Mouse (Mus musculus) A20 (cell line): Measurements from ENCODE around the gene Dcaf8.

Experiments used
- DNase-seq: peaks from one replicate; pipeline ENCODE4 v3.0.0-alpha.2; 2011; ENCODE audit warnings: low read depth, low spot score

Gene Dcaf8

DNA sequence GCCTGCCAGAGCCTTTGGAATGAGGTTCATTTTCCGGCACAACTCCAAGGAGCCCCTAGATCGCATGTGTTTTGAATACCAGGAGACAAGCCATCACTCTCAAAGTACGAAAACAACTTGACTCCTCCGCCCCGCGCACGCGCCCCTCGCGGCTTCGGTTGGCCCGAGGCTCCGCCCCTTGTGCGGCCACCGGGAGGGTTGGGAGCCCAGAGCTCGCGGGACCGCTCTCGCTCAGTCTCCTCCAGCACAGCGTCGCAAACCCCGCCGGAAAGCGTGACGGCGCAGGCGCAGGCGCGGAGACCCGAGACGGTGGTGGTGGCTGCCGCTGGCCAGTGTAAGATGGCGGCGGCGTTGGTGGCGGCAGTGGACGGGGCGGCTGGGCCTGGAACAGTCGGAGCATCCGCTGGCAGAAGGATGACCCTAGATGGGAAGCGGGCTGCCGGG is at the start of gene Dcaf8:
Gene Dcaf8 (plus strand): TSS at position 250 of the 444 bp plus-strand sequence.
- peak; percentile 97 for DNase-seq

DNA sequence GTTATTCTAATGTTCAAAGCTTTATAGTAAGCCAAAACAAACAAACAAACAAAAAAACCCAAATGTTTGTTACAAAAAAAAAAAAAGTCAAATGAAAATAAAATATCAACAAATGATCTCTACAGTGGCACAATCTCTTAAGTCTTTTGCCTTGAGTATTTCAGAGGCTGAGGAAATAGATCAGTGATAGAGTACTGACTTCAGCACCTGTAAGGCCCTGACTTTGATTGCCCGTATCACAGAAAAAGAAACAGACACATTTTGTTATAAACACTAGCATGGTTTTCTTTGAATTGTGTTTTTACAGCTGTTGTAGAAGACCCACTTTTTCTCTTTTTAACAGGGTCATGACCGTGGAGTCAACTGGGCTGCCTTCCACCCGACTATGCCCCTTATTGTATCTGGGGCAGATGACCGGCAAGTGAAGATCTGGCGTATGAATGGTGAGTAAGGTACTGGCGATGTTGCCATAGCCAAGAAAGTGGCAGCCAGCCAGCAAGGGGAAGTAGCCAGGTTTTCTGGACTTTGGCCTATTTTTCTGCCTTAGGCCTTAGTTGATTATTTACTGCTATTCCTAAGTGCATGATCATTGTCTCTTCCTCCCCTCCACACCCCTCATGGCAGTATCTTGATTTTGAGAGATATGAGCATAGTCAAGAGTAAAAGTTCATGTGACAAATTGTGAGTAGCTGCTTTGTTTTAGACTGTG is 48.4 kb upstream of the Dcaf8 start:
- no peak for DNase-seq

DNA sequence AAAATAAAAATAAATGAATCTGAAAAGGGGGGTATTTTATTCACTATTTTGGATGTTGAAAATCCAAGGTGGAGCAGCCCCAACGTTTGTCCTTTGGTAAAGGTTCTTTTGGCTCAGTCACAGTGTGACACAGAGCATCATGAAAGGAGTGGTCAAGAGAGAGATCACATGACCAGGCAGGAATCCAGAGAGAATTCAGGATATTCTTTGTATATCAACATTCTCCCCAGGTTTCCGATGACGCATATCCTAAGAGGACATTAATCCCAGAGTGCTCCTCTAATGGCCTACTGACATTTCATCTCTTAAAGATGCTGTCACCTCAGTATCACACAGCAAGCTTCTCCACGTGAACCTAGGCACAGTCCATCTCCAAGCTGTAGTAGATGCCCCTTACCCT is 44.3 kb upstream of the Dcaf8 start:
- DNase-seq, result no peak

DNA sequence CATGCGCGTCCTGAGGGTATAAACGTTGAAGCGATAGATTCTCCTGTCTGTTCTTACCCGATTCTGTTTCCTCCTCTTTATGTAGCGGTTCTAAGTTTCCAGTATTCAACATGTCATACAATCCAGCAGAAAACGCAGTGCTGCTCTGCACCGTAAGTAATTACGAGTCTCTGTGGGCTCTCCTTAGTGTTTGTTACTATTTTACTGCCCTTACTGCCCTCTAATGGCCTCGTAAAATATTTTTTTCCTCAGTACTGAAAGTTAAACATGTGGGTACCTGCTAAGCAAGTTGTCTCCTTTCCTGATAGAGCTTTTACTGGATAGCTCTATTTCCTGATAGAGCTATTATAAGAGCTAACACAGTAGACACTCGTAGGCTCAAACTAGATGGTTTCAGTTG is 42.8 kb upstream of the Dcaf8 start:
- DNase-seq, result no peak

DNA sequence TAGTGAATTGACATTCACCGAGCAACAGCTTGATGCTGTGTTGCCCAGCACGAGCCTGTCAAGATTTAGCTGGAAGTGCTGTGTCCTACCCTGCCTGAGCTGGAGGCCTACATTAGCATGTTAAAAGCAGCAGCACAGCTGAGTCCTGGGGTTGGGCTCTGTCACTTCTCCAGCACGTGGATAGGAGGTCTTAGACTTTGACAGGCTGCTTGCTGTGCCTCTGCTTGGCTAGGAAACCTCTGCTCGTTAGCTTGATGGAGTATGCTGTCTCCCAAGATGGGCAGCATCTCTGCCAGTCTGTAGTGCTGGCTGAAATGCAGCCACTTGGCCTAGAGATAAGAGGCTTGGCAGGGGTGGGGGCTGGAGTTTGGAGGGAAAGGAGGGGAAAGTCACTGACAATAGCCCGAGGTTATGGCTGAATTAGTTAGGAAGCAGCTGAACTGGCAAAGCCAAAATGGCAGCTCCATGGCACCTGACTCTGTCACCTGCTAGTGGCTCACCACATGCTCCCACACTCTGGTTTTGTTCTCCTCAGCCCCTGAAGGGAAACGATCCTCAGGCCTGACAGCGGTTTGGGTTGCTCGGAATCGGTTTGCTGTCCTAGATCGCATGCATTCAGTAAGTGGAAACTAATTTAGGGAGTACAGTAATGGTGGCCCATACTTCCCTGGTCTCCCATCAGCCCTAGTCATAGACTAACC is 40.0 kb upstream of the Dcaf8 start:
- no peak for DNase-seq

DNA sequence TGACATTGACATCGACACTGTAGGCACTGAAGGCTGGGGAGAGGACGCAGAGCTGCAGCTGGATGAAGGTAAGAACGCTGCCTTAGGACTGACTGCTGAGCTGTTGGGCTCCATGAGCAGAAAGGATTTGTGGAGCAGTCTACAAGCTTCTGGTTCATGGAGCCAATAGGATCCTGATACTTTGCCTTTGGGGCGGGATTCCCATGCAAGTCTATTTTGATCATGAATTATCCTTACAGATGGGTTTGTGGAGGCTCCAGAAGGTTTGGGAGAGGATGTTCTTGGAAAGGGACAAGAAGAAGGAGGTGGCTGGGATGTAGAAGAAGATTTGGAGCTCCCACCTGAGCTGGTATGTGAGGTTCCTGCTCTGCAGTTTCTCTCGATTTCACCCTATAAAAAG is 30.9 kb upstream of the Dcaf8 start:
- DNase-seq, result no peak

DNA sequence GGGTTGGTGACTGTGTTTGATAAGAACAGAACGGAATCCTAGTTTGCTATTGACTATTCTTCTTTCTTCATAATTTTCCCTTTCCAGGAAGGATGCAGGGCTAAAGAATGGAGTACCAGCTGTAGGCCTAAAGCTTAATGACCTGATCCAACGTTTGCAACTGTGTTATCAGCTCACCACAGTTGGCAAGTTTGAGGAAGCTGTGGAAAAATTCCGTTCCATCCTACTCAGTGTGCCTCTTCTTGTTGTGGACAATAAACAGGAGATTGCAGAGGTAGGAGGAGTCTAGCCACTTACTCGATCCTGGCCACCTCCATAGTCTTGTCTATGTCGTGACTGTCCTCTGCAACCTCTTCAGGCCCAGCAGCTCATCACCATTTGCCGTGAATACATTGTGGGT is 28.8 kb upstream of the Dcaf8 start:
- DNase-seq, result no peak

DNA sequence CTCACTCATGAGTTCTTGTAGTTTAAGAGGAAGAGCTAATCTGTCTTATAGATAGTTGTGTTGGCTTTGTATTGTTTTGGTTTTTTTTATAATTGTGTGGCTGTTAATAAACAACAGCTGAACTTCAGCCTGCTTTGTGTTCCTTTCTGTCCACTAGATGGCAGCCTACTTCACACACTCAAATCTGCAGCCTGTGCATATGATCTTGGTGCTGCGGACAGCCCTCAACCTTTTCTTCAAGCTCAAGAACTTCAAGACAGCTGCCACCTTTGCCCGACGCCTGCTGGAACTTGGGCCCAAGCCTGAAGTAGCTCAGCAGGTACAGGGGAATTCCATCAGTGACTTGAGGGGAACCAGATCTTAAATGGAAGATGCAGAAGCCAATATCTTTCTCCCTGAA is 28.2 kb upstream of the Dcaf8 start:
- peak; percentile 69 for DNase-seq

DNA sequence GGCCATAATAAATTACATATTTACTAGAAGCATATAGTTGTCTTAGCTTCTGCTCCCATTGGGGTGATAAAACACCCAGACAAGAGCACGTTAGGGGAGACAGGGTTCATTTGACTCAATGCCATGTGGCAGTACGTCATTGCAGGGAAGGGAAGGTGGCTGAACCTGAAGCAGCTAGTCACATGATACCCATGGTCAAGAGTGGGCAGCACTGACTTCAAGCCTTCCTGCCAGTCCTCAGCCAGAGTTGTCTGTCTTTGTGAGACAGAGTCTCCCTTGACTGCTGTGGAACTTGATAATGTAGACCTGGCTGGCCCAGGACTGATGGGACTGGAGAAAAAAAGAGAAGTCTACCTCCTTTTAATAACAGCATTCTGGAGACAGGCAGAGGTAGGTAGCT is 25.2 kb upstream of the Dcaf8 start:
- no peak for DNase-seq

DNA sequence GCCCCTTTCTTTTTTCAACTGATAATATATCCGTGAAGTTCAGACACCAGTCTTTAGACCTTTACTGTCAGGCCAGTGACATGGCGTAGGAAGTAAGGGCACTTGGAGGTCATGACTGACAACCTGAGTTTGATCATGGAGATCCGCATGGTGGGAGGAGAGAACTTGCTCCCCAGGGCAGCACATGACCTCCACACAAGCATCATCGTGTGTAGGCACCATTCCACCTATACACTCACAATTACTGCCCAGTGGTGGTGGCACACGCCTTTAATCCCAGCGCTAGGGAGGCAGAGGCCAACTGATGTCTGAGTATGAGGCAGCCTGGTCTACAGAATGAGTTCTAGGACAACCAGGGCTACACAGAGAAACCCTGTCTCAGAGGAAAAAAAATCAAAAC is 23.3 kb upstream of the Dcaf8 start:
- no peak for DNase-seq

DNA sequence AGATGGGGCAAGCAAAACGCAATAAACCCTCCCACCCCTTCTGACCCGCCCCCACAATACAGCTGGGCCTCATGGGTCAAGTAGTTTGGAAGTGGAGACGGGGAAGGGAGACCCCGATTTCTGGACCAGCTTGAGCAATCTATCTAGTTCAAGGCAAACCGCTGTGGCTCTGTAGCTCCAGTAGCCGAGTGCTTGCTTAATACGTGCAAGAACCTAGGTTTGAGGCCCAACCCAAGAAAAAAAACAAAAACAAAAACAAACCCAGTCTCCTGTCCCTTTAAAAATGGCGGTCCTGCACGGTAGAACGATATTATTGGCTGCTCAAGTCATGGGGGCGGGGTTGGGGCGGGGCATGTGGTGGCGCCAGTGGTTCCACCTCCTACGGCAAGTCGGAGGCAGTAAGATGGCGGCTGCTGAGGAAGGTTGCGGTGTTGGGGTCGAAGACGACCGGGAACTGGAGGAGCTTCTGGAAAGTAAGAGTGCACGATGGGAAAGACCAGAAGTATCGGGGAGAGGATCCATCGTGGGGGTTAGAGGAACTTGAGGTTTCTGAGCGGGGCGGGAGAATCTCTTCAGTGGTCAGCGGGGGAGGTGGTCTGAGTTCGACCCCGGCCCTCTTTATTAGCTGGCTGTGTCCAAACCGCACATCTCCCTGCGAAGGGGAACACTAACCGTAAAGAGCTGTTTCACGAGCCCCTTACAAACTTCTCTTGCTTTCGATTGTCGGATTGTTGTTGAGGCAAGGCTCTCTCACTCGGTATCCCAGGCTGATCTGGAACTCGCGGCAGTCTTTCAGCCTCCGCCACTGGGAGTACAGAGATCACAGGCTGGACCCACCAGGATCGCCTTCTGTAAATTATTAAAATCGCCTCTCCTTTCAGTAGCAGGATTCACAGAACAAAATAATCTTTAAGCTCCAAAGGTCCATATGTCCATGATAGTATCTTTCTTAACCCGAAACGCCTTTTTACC is 21.2 kb upstream of the Dcaf8 start, which contains the start of gene Pex19:
Gene Pex19 (plus strand): TSS at position 380 of the 972 bp plus-strand sequence.
- peak; percentile 95 for DNase-seq

DNA sequence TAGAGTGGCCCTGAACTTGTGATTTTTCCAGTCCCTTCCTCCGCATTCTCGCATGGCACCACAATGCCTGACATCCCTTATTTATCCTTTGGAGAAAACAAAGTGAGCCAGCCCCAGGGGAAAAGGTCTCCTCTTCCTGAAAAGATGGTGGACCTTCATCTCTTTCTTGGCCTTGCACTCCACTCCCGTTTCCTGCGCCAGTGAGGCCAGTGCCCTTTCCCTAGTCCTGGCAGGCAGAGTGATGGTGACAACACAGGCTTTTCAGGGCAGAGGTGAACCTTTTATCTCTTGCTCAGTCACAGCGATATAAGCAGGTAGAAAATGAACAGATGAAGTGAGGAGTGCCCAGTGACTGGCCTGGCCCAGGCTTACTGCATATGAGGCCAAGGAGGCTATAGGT is 20.4 kb upstream of the Dcaf8 start:
- DNase-seq, result peak; percentile 15

DNA sequence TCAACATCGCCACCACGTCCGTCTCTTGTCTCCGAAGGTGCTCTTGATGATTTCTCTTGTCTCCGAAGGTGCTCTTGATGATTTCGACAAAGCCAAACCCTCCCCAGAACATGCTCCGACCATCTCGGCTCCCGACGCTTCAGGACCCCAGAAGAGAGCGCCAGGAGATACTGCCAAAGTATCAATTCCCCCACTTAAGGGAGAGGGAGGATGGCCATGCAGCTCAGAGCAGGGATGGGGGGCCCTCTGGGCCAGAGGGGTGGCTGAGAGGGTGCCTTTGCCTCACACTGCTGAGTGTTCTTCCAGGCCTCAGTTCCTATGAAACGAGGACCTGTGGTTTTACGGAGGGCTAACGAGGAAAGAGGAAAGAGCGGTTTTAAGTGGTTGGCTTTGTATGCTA is 19.3 kb upstream of the Dcaf8 start:
- DNase-seq, result no peak

DNA sequence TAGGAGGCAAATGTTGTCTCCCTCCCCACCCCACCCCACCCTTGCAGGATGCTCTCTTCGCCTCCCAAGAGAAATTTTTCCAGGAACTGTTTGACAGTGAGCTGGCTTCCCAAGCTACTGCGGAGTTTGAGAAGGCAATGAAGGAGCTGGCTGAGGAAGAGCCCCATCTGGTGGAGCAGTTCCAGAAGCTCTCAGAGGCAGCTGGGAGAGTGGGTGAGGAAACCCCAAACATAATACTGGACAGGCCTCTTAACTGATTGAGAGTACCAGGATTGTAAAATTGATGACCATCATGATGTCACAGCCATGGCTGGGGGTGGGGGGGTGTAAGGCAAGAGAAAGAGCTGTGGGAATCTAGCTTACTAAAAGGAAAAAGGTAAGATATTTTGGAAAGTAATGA is 18.8 kb upstream of the Dcaf8 start:
- no peak for DNase-seq

DNA sequence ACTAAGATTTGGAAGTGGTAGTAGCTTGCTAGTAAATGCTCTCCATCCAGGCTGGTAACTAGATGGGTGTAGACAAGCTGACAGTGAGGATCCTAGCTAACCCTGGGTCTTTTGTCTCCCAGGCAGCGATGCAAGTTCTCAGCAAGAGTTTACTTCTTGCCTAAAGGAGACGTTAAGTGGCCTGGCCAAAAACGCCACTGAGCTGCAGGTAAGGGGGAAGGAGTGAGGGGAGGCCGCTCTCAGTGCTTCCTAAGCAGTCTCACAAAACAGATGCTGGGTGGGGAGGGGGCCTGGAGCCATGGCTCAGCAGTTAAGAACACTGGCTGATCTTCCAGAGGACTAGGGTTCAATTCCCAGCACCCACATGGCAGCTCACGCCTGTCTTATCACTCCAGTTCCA is 18.1 kb upstream of the Dcaf8 start:
- no peak for DNase-seq

DNA sequence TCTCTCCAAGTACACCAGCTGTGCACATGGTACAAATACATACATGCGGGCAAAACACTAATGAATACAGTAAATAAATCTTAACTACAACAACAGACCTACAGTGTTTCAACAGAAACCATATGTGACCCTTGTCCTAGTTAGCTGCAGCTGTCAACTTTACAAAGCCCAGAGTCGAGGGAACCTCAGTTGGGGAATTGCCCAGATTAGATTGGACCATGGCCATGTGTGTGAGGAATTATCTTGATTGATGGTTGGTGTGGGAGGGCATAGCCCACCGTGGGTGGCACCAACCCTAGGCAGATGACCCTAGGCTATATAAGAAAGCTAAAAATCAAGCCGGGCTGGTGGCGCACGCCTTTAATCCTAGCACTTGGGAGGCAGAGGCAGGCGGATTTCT is 15.6 kb upstream of the Dcaf8 start:
- DNase-seq, result no peak

DNA sequence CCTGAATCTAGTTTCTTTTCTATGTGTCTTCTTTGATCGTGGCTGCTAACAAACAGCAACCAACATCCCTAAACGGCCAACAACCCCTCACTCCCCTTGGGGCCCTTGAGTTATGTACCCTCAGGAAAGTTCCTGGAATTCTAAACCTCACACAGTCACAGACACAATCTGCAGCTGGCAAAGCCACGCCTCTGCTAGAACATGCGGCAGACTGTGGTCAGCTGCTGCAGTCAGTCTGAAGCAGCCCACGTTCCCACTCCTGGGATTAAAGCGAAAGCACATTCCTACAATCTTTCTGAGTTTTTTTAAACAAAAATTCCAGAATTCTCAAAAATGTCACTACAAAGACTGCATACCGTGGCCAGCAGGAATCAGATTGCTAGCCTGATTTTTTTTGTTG is 14.3 kb upstream of the Dcaf8 start:
- no peak for DNase-seq

DNA sequence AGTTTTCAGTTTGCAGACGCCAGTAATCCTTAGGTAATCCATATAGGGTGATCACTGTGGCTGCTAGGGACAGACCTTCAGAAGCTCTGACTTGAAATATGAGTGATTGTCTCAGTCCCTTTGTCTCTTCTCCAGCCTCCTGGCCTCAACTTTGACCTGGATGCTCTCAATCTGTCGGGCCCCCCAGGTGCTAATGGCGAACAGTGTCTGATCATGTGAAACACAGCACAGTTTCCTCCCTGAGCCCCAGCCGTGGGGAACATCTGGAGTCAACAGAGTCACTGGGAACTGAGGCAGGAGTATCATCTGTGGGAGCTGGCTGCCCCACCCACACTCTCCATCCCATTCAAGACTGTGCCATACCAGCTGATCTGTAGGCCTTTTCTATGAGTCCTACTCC is 13.8 kb upstream of the Dcaf8 start:
- DNase-seq, result no peak

DNA sequence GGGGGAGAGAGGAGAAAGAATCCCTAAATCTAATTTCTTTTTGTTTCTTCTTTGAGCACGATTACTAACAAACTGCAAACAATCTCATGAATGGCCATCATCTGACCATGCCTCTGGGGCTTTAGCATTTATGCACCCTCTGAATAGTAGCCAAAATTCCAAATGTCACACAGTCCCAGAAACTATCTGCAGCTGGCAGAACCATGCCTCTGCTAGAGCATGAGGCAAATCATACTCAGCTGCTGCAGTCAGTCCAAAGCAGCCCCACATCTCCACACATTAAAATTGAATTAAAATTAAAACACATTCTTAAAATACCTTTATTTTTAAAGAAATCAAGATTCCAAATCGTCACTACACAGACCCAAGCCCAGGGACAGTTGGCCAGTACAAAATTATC is 7.7 kb upstream of the Dcaf8 start:
- no peak for DNase-seq

DNA sequence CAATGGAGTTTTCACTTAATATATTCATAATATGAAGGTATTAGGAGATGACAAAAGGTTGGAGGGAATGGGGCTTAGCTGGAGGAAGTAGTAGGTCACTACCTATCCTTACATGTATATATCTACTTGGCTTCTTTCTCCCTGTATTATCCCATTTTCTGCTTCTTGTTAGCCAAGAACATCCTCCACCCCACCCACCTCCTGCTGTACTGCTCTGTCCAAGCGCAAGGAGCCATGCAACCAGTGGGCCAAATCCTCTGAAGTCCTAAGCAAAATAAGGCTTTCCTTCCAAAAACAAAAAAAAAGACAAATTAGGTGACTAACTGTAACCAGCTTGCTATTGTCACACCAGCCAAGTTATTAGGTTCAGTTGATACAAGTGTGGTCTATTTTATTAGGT is 7.1 kb upstream of the Dcaf8 start:
- DNase-seq, result no peak

DNA sequence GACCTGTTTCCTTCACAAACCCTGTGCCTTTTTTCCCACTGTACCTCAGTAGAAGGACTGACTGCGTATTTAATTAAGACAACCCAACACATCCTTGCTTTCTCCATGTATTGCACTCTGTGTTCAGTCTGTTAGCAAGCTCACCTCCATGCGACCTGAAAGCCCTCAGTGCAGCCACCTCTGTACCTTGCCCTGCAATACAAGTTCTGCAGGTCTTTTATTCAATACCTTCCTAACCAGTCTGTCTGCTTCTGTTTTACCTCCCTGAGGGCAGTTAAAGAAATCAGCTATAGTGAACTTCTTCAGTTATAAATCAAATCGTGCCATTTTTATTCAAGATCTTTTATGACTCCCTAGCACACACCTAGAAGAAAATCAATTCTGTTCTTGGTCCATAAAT is 6.4 kb upstream of the Dcaf8 start:
- no peak for DNase-seq

DNA sequence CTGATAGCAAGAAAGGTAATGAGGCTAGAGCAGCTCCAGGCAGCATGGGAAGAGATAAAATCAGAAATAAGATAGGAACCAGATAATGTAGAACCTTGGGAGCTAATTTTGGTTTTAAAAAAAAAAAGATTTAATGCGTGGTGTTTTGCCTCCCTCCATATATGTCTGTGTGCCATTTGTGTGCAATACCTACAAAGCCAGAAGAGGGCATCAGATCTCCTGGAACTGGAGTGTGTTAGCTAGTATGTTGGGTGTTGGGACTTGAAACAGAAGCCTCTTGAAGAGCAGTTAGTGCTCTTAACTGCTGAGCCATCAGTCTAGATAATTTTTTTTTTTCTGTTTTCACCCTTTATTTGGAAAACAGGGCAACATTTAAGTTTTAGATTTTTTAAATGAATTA is 4.3 kb upstream of the Dcaf8 start:
- peak; percentile 83 for DNase-seq
